Mouse (Mus musculus) induced T-regulatory cell, adult 2 months (primary cell): ENCODE measurements around the gene Car5a.

Experiments
- DNase-seq: peaks from one replicate; pipeline ENCODE4 v3.0.0-alpha.2; 2012; ENCODE audit warnings: low read depth

Gene Car5a

GRCm38 (mm10) chr8:121905864-121906263 is 38.8 kb downstream of the Car5a start:
- DNase-seq, result no peak

GRCm38 (mm10) chr8:121905420-121905819 is 39.3 kb downstream of the Car5a start:
- no peak for DNase-seq

- no peak for DNase-seq
Observed at GRCm38 (mm10) chr8:121904999-121905398, 39.7 kb downstream of the Car5a start.

GRCm38 (mm10) chr8:121903977-121904376 is 40.7 kb downstream of the Car5a start:
- no peak for DNase-seq

- DNase-seq, result no peak
Observed at GRCm38 (mm10) chr8:121901498-121902236, 43.0 kb downstream of the Car5a start.

GRCm38 (mm10) chr8:121899180-121900044 is 45.3 kb downstream of the Car5a start:
- no peak for DNase-seq

GRCm38 (mm10) chr8:121898401-121898931 is 46.2 kb downstream of the Car5a start:
- peak; percentile 60 for DNase-seq

- peak; percentile 34 for DNase-seq
Observed at GRCm38 (mm10) chr8:121897871-121898381, 46.8 kb downstream of the Car5a start.

GRCm38 (mm10) chr8:121897205-121897604 is 47.5 kb downstream of the Car5a start:
- DNase-seq, result no peak

GRCm38 (mm10) chr8:121896476-121897145 is 48.1 kb downstream of the Car5a start:
- DNase-seq, result no peak

- no peak for DNase-seq
Observed at GRCm38 (mm10) chr8:121895910-121896309, 48.8 kb downstream of the Car5a start.

GRCm38 (mm10) chr8:121892875-121893274 is 51.8 kb downstream of the Car5a start:
- DNase-seq, result no peak

- DNase-seq, result no peak
Observed at GRCm38 (mm10) chr8:121889810-121890785, 54.6 kb downstream of the Car5a start.

- DNase-seq, result no peak
Observed at GRCm38 (mm10) chr8:121889317-121889716, 55.4 kb downstream of the Car5a start.

GRCm38 (mm10) chr8:121887547-121887946 is 57.2 kb downstream of the Car5a start:
- no peak for DNase-seq

- DNase-seq, result no peak
Observed at GRCm38 (mm10) chr8:121885433-121885832, 59.3 kb downstream of the Car5a start.

- DNase-seq, result no peak
Observed at GRCm38 (mm10) chr8:121885001-121885400, 59.7 kb downstream of the Car5a start.

- DNase-seq, result no peak
Observed at GRCm38 (mm10) chr8:121884181-121884580, 60.5 kb downstream of the Car5a start.

GRCm38 (mm10) chr8:121881921-121882320 is 62.8 kb downstream of the Car5a start:
- no peak for DNase-seq

- DNase-seq, result no peak
Observed at GRCm38 (mm10) chr8:121880818-121881217, 63.9 kb downstream of the Car5a start.

- DNase-seq, result no peak
Observed at GRCm38 (mm10) chr8:121879712-121880111, 65.0 kb downstream of the Car5a start.
